Mouse (Mus musculus) gastrocnemius, postnatal 4 days (tissue): ENCODE measurements around the gene Dpf1. TPM values are rescaled to one million over a fixed set of nuclear protein-coding genes. Genes with fewer than 3 reads are reported as not detected.
A peak's percentile ranks its signal among the peaks of the same experiment; 100 is the strongest.

Experiments
- DNase-seq, 2 experiments: peaks; one replicate each; pipeline ENCODE4 v3.0.0; 2021 to 2022; ENCODE audit warnings: low spot score in 2 of 2, mixed read lengths in 2 of 2
- total RNA-seq, 2 experiments: library from RNA; stranded (reverse); gene quantifications; 2 replicates each; pipeline ENCODE4 v1.2.3; 2021

Gene Dpf1
- total RNA-seq, 2 experiments from 2014 or later = 4.3 TPM

DNA sequence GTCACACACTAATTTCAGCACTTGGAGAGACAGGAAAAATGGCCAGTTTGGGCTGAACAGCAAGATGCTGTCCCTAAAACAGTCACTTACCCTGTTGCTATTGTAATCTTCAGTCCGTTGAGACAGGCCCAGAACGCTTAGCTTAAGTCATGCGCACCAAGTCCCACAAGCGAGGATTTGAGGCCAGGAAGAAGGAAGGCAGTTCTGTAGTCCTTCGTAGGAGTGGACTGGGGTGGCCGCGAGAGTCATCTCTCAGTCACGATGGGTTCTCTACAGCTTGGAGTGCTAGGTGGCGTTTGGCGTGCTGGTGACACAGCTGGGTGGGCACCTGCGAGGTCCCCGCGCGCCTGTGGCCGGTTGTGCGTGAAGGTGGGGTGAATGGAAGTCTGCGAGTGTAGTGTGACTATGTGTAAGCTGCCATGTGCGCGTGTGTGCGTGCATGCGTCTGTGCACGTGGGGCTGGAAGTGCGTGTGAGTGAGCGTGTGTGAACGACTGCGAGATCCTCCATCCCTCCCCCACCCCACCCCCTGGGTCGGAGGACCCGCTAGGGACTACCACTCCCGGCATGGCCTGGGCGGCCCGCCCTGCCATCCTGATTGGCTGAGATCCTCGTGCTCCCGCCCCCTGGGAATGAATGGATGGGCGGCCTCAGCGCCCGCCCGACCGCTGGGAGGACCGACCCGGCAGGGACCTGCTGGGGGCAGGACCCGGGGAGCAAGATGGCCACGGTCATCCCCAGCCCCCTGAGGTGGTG is 3.8 kb downstream of the Dpf1 start:
- peak; percentile 87 to 92 for DNase-seq

DNA sequence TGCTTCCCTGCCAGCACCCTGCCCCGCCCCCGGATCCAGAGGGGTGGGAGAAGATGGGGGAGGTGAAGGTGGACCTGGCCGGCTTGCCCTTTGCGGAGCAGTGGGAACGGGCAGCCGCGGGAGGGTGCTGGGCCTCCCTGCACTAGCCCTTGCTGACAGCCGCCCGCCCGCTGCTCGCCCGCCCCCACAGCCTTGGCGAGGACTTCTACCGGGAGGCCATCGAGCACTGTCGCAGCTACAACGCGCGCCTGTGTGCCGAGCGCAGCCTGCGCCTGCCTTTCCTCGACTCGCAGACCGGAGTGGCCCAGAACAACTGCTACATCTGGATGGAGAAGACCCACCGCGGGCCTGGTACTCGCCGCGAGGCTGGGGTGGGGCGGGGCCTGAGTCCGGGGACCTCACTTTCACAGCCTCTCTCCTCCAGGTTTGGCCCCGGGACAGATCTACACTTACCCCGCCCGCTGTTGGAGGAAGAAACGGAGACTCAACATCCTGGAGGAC is 5.5 kb downstream of the Dpf1 start:
- peak in 1 of 2 experiments; percentile 62 for DNase-seq

DNA sequence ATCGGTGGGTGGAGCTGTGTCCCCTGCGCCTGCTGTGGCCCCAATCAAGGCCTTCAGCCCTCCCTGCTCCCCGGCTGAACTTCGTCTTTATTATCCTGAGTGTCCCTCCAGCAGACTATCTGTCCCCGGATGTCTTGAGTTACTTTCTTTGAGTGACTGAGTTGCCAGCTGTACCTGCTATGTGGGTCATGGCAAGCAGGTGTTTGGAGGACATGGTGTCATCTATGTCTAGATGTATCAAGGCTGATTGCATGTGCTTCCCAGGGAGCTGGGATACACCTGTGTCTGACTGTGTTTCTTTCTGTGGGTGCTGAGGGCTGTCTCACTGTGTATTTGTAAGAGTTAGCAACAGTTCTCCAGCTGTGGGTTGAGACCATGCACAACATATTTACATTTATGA is 6.0 kb downstream of the Dpf1 start:
- DNase-seq = no peak

DNA sequence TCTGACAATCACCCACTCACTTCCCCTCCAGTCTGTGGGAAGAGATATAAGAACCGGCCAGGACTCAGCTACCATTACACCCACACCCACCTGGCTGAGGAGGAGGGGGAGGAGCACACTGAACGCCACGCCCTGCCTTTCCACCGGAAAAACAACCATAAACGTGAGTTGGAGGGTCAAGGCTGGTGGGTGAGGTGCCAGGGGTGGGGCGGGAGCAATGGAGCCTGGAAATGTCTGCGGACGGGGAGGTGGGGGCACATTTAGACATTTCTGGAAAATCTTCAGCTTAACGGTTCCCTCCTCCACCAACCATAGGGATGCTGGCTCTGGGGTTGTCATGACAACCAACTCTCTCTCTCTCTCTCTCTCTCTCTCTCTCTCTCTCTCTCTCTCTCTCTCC is 9.3 kb downstream of the Dpf1 start:
- DNase-seq = no peak

DNA sequence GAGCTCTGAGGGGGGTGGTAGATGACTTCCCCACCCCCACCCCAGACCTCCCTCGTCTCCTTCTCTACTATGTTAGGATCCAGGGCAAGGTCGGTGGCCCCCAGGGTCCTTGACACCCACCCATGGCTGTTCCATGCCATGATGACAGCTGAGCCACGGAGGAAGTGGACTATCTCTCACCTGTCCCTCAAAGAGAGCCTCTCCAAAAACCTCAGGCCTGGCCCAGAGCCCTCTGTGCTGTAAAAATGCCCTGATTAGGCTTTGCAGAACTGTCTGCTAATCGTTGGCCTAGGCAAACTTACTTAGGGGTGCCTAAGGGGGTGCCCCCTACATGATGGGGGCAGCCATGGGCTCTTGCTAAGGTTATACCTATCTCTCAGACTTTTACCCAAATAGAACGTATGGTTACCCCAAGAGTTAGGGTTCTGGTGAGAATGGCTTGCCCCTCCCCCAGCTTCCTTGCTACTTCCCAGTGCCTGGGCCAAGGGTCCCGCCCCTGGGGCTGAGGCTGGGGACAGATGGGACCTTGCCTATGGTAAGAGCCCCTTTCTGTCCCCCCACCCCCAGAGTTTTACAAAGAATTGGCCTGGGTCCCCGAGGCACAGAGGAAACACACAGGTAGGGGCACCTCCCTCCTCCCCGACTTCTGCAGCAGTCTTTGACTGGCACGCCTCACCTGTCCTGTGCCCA is 10.0 kb downstream of the Dpf1 start:
- no peak for DNase-seq

DNA sequence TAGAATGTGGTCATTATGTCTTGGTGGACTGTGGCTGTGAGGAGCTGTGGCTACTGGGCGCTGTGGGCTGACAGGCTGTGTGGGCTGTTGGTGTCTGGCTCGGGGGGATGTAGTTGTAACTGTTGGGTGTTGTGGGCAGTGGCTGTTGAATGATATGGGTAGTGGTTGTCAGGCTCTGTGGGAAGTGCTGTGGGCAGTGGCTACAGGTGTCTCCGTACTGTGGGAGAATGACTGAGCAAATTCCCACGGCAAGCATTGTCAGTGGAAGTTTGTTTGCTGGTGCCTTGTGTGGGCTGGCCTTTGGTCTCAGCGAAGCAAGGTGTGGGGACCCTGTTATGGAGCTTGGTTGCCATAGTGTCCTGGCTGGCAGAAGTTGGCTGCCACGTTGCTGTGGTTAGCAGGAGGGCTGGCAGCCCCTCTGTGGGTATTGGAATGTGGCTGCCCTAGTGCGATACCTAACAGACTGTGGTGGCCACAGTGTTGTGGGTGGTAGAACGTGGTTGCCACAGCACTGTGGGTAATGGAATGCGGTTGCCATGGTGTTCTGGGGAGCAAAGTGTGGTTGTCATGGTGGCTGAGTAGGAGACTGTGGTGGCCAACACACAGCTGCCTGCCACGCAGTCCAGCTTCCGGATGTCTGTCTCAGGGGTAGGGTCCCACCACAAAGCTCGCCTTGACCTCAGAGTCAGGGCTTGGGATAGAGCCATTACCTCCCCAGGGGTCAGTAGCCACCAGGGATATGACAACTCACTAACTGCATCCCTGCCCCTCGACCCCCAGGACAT is 11.3 kb downstream of the Dpf1 start:
- no peak for DNase-seq

DNA sequence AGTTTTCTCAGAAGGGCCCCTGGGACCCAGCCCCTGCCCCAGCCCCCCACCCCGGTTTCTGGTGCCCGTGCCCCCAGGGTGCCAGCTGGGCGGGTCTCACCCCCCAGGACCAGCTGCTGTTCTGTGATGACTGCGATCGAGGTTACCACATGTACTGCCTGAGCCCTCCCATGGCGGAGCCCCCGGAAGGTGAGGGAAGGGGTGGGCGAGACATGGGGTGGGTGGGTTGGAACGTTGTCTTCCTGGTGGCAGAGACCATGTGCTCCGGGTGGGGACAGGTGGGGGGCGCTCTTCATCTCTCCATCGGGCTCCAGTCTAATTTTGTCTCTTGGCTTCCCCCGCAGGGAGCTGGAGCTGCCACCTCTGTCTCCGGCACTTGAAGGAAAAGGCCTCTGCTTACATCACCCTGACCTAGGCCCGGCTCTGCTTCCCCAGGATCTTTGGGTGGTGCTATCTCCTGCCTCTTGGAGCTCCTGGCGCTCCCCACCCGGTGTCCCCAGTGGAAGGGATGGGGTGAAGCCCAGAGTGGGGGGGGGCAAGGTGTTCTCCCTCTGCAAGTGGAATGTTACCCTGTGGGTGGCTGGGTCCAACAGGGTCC is 12.5 kb downstream of the Dpf1 start:
- DNase-seq = no peak

DNA sequence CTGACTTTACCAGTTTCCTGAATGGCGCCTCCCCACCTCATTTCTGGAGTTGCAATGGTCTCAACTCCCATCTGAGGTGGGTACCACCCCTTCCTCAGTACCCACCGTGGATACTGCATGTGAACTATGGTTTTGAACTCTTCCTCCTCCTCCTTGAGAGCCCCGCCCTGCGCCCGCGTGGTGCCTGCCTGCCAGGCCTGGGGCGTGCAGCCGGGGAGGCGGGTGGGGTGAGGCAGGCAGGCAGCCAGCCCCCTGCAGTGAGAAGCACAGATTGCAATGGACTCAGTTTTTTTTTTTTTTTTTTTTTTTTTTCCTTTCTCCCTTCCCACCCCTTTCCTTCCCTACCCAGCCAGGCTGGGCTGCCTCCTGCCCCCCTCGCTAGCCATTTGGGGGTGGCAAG is 13.2 kb downstream of the Dpf1 start:
- DNase-seq = peak in 1 of 2 experiments; percentile 57

DNA sequence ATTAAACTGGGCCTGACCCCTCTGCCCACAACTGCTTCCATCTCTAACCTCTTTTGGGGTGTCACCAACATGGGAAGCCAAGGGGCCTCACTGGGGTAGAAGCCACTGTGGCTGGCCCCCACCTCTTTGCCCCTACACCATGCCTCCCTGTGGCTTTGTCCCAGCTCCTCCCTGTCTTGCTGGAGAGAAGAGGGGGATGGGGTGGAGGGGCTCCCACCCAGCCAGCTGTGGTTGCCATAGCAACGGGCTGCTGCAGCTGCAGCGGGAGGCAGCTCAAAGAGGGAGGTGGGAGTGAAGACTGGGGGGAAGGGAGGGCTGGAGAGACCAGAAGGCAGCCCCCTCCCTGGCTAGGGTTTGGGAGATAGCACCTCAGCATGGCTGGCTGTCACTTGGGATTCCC is 13.8 kb downstream of the Dpf1 start:
- DNase-seq = peak; percentile 59 to 75

DNA sequence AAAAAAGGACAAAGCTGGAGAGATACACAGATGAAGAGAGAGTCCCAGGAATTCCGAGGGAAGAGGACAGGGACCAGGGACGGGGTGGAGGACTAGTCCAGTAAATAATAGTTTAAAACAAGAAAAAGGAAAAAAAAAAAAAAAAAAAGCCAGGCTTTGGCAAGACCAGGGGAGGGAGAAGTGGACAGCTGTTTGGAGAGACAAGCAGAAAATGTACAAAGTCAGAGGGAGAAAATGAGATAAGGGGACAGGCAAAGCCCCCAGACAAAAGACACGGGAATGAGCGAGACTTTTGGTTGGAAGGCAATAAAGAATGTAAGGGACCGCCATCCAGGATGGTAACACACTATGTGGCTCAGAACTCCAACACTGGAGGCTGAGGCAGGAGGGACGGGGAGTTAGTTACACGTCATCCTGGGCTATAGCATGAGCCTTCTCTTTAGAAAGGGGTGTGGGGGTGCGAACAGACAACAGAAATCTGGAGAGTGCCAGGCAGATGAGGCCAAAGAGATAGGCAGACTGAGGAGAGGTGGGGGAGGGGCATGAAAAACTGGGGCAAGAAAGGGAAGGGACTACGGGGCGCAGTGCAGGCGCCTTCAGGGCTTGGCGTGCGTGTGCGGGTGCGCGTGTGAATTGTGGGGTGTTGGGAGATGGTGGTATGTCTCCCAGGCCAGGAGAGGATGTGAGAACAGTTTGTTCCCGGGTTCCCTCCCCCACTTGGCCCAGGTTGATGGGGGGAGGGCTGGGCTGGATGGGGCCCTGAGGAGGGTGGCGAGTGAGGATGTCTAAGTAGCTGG is 14.6 kb downstream of the Dpf1 start:
- DNase-seq = peak in 1 of 2 experiments; percentile 57

DNA sequence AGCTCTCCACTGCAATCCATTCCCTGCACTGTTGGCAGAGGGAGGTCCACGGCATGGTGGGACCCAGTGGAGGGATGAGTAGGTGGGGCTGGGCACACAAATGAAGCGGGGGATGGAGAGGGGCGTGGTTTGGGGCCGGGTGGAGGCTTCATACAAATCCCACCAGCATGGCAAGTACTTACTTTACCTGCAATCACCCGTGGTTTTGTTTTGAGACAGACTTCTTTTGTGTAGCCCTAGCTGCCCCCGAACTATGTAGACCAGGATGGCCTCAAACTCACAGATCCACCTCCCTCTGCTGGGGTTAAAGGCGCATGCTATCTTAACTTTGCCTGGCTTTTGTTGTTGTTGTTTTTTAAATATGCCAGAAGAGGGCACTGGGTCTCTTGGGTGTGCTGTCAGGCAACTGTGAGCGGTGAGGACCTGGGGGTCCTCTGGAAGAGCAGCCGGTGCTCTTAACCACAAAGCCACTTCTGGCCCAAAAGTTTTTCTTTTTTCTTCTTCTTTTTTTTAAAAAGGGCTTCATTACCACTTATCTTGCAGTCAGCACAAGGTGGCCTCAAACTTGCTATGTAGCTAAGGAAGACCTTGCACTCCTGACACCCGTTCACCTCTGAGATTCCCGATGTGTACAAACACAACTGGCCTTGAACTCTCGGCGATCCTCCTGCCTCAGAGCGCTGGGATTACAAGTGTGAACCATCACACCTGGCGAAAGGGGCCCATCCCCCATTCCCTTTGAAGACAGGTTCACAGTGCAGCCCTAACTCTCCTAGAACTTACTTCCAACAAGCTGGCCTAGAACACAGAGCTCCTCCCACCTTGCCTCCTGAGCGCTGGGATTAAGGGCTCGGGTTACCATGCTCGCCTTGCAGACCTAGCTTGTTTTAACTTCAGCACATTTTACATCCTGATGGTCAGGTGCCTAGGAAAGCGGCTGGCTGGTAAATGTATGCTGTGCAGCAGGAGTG is 15.9 kb downstream of the Dpf1 start:
- no peak for DNase-seq

DNA sequence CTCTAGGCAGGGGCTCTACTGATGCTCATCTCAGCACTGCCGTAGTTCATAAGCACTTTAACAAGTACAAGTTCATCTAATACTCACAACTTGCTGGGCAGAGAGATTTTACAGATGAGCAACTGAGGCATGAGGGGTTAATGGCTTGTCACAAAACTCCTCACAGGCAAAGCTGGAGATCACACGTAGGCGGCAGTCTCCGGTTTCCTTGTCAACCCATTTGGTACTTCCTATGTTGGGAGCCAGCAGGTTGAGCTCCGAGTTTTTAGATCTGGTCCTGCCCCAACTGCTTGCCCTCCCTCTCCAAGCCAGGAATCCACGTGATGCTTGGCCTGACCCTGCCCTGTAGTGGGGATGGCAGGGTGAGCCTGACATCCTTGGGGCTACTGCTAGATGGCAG is 23.3 kb downstream of the Dpf1 start:
- DNase-seq = no peak

DNA sequence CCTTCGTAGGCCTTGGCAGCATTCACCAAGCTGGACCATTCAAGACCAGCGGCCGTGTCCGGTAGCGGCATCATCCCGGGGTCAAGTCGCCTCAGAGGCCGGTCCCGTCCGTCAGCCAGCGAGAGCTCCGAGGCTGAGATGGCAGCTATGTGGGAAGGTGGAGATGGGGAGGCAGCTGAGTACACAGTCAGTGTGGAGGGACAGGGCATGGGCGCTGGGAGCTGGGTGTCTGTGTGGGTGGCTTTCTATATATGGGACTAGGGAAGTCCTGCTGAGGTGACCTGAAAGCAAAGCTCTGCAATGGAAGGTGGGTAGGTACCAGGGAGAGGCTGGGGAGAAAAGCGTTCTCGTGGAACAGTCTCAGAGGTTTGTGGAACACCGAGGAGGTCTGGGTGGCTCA is 25.2 kb downstream of the Dpf1 start:
- no peak for DNase-seq

DNA sequence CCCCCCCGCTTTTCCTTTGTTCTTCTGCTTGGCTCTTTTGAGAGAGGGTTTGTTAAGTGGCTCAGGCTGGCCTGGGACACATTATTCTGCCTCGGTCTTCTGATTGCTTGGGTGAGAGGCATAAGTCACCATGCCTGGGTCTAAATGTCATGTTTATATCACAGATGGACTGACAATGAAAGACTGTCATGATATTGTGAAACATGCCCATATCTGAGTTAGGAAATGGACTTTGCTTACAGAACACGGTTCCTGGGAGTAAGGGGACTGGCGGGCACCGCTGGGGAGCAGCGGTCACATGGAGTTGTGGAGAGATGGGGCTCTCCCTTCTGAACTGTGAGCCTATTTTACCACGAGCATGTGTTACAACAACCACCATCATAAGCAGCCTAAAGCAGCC is 30.4 kb downstream of the Dpf1 start:
- DNase-seq = no peak

DNA sequence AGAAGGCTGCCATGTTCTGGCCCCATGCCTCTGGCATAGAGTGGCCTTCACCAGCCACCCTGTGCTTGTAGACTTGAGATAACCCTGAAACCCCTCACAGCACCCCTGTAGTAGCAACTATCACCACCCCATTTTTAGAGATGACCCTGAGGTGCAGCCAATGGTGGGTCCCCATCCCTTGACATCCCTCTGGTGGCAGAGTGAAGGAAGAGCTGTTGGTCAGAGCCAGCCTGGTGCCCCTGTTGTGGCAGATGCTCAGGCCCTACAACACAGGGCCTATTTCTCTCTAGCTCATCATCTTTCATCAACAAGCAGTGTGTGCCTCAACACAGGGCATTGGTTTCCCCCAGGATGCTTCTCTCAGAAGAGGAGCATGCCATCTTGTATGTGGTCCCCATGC is 31.5 kb downstream of the Dpf1 start:
- no peak for DNase-seq

DNA sequence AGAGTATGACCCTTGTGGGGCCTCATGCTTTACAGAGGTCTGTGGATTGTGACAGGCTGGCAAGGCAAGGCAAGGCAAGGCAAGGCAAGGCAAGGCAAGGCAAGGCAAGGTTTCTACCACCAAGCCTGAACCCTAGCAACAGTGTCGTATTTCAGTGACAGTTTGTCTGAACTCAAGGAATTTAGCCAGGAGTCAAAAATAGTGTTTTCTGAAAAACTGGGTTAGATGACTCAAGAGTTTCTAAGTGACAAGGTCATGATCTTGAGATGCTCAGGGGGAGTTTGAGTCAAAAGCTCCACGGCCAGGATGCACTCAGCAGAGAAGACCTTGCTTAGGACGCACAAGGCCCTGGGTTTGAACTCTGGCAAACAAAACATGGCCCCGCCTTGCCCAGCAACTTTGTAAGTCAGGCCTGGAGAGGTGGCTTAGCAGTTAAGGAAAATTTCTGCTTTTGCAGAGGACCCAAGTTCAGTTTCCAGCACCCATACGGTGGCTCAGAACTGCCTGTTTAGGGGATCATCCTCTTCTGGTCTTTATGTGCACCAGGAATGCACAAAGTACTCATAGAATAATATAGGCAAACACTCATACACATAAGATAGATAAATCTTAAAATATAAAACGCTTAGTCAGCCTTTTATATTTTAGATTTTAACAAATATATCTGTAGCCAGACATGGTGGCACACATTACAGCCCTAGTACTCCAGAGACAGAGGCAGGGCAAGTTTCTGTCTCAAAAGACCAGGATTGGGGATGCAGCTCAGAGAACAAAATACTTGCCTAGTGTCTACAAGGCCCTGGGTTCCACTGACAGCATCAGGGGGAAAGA is 32.3 kb downstream of the Dpf1 start:
- DNase-seq = no peak

DNA sequence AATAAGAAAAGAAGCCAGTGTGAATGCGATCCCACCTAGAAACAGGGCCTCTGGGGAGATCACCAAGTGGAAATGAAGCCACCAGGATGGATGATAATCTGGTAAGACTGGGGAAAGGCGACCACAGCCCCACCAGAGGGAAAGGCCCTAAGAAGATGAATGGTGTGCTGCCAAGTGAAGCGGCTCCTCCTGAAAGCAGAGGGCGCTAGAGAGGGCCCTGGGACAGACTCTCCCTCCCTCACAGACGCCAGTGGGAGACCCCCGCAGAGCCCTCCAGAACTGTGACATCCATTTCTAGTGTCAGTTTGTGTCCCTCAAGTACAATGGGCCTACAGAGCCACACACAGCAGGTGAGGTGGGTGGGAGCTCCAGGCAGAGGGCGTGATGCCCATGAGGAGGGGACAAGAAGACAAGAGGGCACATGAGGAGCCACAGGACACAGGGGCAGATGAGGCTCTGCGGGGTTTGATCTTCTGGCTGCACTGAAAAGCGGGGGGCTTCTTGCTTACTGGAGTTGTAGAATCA is 33.1 kb downstream of the Dpf1 start:
- DNase-seq = no peak

DNA sequence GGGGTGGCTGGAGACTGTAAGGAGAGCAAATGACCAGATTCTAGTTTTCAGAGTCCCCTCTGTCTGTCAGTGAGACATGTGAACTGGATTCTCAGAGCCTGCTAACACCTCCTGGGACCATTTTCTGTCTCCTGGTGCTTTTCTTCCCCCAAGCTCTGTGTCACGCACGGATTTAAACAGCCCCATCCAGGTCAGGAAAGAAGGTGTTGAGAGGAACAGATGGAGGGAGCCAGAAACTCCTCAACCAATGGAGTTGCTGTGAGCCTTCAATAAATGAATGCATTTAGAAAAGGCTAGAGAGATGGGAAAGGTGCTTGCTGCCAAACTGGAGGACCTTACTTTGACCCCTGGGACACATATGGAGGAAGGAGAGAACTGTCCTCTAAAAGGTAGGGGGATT is 34.0 kb downstream of the Dpf1 start:
- no peak for DNase-seq
